Mouse (Mus musculus) lung, embryonic 15.5 days (tissue): ENCODE measurements around the gene Col5a3. TPM values are rescaled to one million over a fixed set of nuclear protein-coding genes. Genes with fewer than 3 reads are reported as not detected.
A peak's percentile ranks its signal among the peaks of the same experiment; 100 is the strongest.

Source experiments
- ATAC-seq: fragments of 200-750 bp; cut with Nextera tagmentation; 2 replicates; pipeline ENCODE4 v1.8.0; 2017; ENCODE audit warnings: moderate number of reproducible peaks, borderline replicate concordance; ENCODE audit not compliant: low FRiP score, low TSS enrichment; ENCODE audit errors: extremely low read depth
- H3K27ac ChIP-seq: fragments of 300-500 bp; sonication (generic); 2 replicates; pipeline ENCODE4 v1.5.1; 2015; ENCODE audit warnings: moderate library complexity, mild to moderate bottlenecking, inconsistent platforms
- H3K27me3 ChIP-seq: fragments of 300-500 bp; sonication (generic); 2 replicates; pipeline ENCODE4 v1.6.1; 2015; ENCODE audit warnings: inconsistent platforms
- H3K36me3 ChIP-seq: fragments of 300-500 bp; sonication (generic); 2 replicates; pipeline ENCODE4 v1.6.1; 2015; ENCODE audit warnings: inconsistent platforms
- H3K4me1 ChIP-seq: fragments of 300-500 bp; sonication (generic); 2 replicates; pipeline ENCODE4 v1.6.1; 2015; ENCODE audit warnings: inconsistent platforms
- H3K4me2 ChIP-seq: fragments of 300-500 bp; sonication (generic); 2 replicates; pipeline ENCODE4 v1.6.1; 2015; ENCODE audit warnings: inconsistent platforms, mild to moderate bottlenecking, moderate library complexity
- H3K4me3 ChIP-seq: fragments of 300-500 bp; sonication (generic); 2 replicates; pipeline ENCODE4 v1.5.1; 2015; ENCODE audit warnings: mild to moderate bottlenecking, inconsistent platforms
- H3K9ac ChIP-seq: fragments of 300-500 bp; sonication (generic); 2 replicates; pipeline ENCODE4 v1.6.1; 2015; ENCODE audit warnings: inconsistent platforms
- H3K9me3 ChIP-seq: fragments of 300-500 bp; sonication (generic); 2 replicates; pipeline ENCODE4 v1.6.1; 2016; ENCODE audit warnings: inconsistent platforms
- WGBS: fragments of 180-500 bp; shearing (Covaris S2); methylation state at CpG from one replicate; pipeline ENCODE4 v1.1.7; 2015; 5-methylcytosine and 5-hydroxymethylcytosine counted together
- polyA plus RNA-seq: library from polyadenylated mRNA; unstranded; fragments of >200 nt; fragmentation: Nextera tagmentation; extraction: Ambion mirVana; gene quantifications from 2 replicates; pipeline ENCODE4 v1.2.1, GENCODE M21; 2015

Gene Col5a3
- polyA plus RNA-seq, 1 experiment from 2014 or later: 1.4 TPM

DNA sequence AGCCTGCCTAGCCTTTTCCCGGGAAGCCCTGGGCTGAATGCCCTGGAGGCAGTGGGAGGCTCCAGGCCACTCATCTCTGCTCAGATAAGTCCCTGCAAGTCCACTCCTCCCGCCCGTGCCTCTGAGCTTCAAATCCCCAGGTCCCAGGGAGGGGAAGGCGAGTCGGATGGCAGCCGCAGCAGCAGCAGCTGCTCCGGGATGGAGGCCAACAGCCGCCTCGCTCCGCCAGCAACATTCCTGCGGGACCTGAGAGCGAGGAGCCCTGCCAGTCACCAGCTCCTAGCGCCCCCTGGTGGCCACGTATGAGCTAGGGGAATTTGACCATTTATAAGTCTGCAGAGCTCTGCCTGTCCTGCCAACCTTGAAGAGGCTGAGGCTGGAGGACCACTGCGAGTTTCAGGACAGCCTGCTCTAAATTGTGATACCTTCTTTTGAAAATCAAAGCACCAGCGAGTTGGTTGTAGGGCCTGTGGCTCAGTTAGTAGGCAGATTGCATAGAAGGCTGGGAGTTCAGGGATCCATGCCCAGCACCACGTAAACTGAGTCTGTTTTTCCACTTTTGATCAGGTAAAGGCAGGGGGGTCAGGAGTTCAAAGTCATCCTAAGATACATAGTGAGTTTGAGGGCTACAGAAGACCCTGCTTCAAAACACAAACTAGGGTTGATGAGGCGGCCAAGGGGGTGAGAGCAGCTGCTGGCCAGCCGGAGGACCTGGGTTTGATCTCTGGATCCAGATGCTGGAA is 16.2 kb upstream of the Col5a3 start:
- H3K4me2 ChIP-seq: no peak overlapping the region
- no peak overlapping the region for H3K27ac ChIP-seq
- no peak overlapping the region for H3K9ac ChIP-seq
- no peaks in the 10 kb centered on the region for H3K36me3 ChIP-seq
- WGBS: 15% methylated on average over 19 of the region's 19 CpGs
- ATAC-seq: peak; percentile 90
- no peaks in the 10 kb centered on the region for H3K4me1 ChIP-seq
- H3K27me3 ChIP-seq: no peaks in the 10 kb centered on the region
- no peaks in the 10 kb centered on the region for H3K9me3 ChIP-seq
- H3K4me3 ChIP-seq: no peak overlapping the region

DNA sequence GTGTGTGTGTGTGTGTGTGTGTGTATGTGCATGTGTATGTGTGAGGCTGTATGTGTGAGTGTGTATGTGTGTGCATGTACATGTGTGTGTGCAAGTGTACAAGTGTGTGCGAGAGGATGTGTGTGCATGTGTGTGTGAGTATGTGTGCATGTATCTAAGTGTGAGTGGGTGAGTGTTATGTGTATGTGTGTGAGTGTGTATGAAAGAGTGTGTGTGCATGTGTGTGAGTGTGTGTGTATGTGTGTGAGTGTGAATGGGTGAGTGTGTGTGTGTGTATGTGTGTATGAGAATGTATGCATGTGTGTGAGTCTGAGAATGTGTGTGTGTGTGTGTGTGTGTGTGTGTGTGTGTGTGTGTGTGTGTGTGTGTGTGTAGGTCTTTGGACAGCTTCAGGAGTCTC is 13.3 kb upstream of the Col5a3 start:
- ATAC-seq: no peak
- no peaks in the 10 kb centered on the region for H3K9me3 ChIP-seq
- no peaks in the 10 kb centered on the region for H3K36me3 ChIP-seq
- no peak overlapping the region for H3K9ac ChIP-seq
- no peak overlapping the region for H3K4me3 ChIP-seq
- H3K4me1 ChIP-seq: no peaks in the 10 kb centered on the region
- no peaks in the 10 kb centered on the region for H3K27me3 ChIP-seq
- H3K27ac ChIP-seq: no peak overlapping the region
- H3K4me2 ChIP-seq: no peak overlapping the region
- 88% methylated on average over 1 of the region's 1 CpGs for WGBS

DNA sequence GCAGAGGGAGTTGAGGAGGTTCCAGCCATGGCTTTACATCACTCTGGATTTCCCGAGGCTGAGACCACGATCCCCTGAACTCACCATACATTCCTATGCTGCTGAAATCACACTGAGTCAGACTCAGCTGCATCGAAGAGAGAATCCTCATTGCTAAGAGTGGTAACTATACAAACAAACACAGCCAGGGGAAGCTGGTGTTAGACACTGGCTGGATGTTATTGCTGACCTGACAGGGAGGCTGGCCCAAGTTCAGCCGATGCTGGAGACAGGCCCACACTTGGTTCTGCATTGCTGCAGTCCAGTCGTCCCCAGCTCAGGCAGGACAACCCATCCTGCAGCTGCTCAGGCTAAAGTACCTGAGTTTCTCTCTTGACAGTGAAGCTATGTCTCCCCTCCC is 10.9 kb upstream of the Col5a3 start:
- ATAC-seq: no peak
- Histone ChIP-seq H3K27me3 (no peaks in the 10 kb centered on the region), H3K9ac (no peak overlapping the region), H3K4me1 (no peaks in the 10 kb centered on the region), H3K36me3 (no peaks in the 10 kb centered on the region), H3K27ac (no peak overlapping the region), H3K4me3 (no peak overlapping the region), H3K4me2 (no peak overlapping the region), H3K9me3 (no peaks in the 10 kb centered on the region)
- 36% methylated on average over 5 of the region's 5 CpGs for WGBS

DNA sequence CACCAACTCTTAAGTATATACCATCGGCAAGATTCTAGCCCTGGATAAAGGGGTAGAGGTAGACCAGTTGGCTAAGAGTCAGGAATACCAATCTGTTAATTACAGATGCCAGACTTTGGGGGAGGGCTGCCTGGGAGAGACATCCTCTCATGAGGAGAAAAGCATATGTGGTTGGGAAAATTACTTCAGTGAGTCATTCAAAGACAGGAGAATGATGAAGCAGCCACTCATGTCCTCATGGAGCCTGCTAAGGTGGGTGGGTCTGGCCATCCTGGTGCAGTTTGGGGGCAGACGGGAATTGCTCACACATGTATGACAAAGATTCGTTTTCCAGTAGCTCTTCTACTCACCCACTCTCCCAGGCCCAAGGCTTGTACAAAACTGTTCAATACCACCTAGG is 8.0 kb upstream of the Col5a3 start:
- H3K27ac ChIP-seq: no peak overlapping the region
- no peaks in the 10 kb centered on the region for H3K9me3 ChIP-seq
- no peaks in the 10 kb centered on the region for H3K36me3 ChIP-seq
- no peaks in the 10 kb centered on the region for H3K27me3 ChIP-seq
- no peak for ATAC-seq
- 76% methylated on average over 3 of the region's 3 CpGs for WGBS
- H3K9ac ChIP-seq: no peak overlapping the region
- no peaks in the 10 kb centered on the region for H3K4me1 ChIP-seq
- no peak overlapping the region for H3K4me2 ChIP-seq
- H3K4me3 ChIP-seq: no peak overlapping the region

DNA sequence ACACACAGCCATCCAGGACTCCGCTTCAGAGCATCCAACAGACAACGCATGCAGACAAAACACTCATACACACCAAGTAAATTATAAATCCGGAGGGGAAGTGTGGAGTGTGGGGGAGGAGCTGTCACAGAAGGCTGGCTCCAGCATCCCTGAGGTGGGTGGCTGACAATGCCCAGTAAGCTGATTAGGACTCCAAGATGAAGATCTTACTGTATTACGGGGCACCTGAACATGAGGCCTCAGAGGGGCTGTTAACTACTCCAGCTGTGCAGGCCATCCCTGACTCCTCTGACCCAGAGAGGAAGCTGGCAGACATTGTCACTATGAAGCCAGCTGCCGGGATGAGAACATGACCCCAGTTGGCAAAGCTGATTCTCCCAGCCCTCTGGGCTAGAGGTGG is 5.1 kb upstream of the Col5a3 start:
- Histone ChIP-seq H3K27me3 (no peaks in the 10 kb centered on the region), H3K4me2 (no peak overlapping the region), H3K4me1 (peaks cover 2% of the 10 kb centered on the region), H3K27ac (no peak overlapping the region), H3K4me3 (no peak overlapping the region), H3K9me3 (no peaks in the 10 kb centered on the region), H3K9ac (no peak overlapping the region), H3K36me3 (no peaks in the 10 kb centered on the region)
- WGBS: 73% methylated on average over 5 of the region's 5 CpGs
- no peak for ATAC-seq

DNA sequence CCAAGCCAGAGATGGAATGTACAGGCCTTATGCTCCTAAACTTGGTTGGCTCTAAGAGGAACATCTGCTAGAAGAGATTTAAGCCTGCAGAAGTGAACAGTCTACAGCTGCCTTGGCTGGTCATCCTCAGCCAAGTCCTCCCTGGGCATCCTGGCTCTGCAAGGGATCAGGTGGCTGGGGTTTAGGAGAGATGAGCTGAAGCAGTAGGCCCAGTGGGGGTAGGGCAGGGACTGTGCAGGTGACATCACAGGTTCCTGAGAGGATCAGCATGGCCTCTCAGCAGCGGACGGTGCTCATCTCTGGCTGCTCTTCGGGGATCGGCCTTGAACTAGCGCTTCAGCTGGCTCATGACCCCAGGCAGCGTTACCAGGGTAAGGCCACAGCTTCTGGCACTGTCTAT is 3.4 kb upstream of the Col5a3 start, which contains the start of gene Rdh8:
Rdh8 (plus strand) TSS at position 268 of the 400 bp plus-strand sequence.
- H3K27me3 ChIP-seq: peaks cover 8% of the 10 kb centered on the region; the same call in 1 of the 2 replicates
- 61% methylated on average over 6 of the region's 6 CpGs for WGBS
- no peak for ATAC-seq
- H3K27ac ChIP-seq: no peak within 1 kb of the TSS
- H3K9ac ChIP-seq: no peak within 1 kb of the TSS
- peaks cover 8% of the 10 kb centered on the region for H3K4me1 ChIP-seq
- H3K4me3 ChIP-seq: no peak within 1 kb of the TSS
- no peaks in the 10 kb centered on the region for H3K9me3 ChIP-seq
- no peak within 1 kb of the TSS for H3K4me2 ChIP-seq
- no peaks in the 10 kb centered on the region for H3K36me3 ChIP-seq

DNA sequence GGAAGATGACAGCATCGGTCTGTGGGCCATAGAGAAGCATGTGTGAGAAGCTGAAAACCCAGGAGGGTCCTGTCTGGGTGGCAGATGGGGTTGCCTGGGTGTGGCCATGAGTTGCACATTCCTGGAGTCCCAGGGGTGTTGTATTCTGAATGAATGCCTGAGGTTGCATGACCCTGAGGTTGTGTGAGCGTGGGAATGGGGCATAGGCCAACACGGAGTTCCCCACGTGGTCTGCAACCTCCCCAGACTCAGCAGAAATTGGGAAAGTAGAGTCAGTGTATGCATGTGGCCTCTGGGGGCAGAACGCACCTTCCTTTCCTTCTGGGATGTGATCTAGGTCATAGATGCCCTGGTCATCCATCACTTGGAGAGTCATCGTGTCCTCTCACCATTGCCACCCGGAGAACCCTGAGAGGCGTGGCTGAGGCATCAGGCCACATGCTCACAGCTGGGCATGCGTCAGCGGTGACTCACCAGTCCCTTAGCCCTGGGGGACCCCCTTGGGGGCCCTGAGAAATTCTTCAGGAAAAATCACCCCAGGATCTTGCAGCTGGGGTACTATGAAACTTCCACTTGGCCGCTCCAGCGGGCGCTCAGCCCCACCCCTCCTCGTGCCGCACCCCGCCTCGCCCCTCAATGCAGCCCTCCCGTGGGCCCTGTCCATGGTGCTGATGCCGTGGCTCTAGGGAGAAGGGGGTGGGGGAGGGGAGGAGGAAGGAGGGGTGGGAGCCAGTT is 2.2 kb downstream of the Col5a3 start:
- Histone ChIP-seq H3K4me2 (peak overlapping the region; percentile 11; the same call in 1 of the 2 replicates), H3K4me3 (no peak overlapping the region), H3K36me3 (no peaks in the 10 kb centered on the region), H3K9me3 (no peaks in the 10 kb centered on the region), H3K4me1 (peaks cover 12% of the 10 kb centered on the region), H3K27ac (no peak overlapping the region), H3K27me3 (peaks cover 8% of the 10 kb centered on the region; the same call in 1 of the 2 replicates), H3K9ac (no peak overlapping the region)
- WGBS: 11% methylated on average over 19 of the region's 19 CpGs
- peak; percentile 41; the same call in 1 of the 2 replicates for ATAC-seq

DNA sequence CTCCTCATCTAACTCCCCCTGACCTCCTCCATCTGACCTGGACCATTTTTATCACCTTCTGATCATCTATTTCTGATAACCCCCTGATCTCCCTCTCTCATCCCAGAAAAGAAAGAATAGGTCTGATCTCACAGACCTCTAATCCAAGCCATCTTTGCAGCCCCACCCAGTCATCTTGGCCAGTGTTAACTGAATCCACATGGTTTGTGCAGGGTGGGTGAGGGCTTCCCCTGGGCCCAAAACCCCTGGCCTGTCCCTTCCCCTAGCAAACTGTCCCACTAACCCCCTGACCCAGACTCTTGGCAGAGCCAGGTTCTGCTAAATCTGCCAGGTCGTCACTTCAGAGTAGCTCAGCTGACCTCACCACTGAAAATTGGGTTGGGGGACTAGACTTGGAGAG is 4.1 kb downstream of the Col5a3 start:
- Histone ChIP-seq H3K9me3 (no peaks in the 10 kb centered on the region), H3K4me3 (no peak overlapping the region), H3K27ac (no peak overlapping the region), H3K4me2 (no peak overlapping the region), H3K27me3 (peaks cover 8% of the 10 kb centered on the region; the same call in 1 of the 2 replicates), H3K4me1 (peaks cover 12% of the 10 kb centered on the region), H3K36me3 (no peaks in the 10 kb centered on the region), H3K9ac (no peak overlapping the region)
- 69% methylated on average over 1 of the region's 1 CpGs for WGBS
- ATAC-seq: no peak

DNA sequence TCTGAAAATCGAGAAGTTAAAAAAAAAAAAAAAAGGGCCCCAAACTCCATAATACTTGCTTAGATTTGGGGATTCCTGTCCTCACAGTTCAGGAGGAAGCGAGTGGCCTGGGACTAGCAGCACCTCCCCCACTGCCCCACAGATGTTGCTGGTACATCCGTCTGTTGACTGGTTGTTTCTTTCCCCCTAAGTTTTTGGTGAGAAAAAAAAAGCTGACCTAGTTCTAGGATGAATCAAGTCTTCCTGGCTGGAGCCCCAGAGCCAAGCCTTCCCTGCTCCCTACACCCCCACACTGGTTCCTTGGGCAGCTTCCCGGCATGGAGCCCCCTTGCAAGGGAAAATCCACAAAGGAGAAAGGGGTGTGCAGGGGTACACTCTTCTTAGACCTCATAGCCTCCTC is 4.6 kb downstream of the Col5a3 start:
- no peak for ATAC-seq
- Histone ChIP-seq H3K27ac (no peak overlapping the region), H3K4me2 (no peak overlapping the region), H3K9me3 (no peaks in the 10 kb centered on the region), H3K36me3 (no peaks in the 10 kb centered on the region), H3K4me1 (peaks cover 12% of the 10 kb centered on the region), H3K9ac (no peak overlapping the region), H3K4me3 (no peak overlapping the region), H3K27me3 (peaks cover 8% of the 10 kb centered on the region; the same call in 1 of the 2 replicates)
- 29% methylated on average over 4 of the region's 4 CpGs for WGBS

DNA sequence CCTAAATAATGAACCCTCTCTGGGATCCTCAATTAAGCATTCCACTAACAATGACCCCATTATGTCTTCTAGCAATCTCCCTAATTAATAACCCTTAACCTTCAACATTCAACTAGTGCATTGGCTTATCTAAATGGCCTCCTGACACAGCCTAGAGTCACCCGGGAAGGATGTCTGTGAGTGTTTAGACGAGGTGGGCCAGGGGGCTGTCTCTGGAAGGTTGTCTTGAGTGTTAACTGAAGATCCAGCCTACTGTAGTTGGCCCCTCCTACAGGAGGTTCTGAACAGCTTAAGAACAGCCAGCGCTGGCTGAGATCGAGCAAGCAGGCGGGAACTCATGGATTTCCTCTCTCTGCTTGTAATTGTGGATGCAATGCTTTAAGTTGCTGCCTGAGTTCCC is 9.2 kb downstream of the Col5a3 start:
- Histone ChIP-seq H3K9ac (no peak overlapping the region), H3K4me3 (no peak overlapping the region), H3K4me1 (no peaks in the 10 kb centered on the region), H3K36me3 (no peaks in the 10 kb centered on the region), H3K4me2 (no peak overlapping the region), H3K27ac (no peak overlapping the region), H3K9me3 (no peaks in the 10 kb centered on the region), H3K27me3 (no peaks in the 10 kb centered on the region)
- ATAC-seq: no peak
- WGBS: 20% methylated on average over 5 of the region's 5 CpGs

DNA sequence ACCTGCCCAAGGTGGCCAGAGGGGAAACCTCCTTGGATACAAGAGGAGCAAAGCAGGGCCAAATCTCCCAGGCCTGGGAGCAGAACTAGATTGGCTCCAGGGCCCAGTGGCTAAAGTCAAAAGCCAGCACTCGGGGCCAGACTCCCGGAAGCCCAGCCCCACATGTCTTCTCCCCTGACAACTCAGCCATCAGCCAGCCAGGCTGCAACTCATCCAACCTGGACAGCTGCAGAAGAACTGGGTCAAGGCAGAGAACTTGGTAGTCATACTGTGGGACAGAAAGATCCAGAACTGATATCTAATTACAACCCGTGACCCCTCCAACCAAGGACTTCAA is 9.7 kb downstream of the Col5a3 start:
- H3K27me3 ChIP-seq: no peaks in the 10 kb centered on the region
- no peaks in the 10 kb centered on the region for H3K9me3 ChIP-seq
- no peak overlapping the region for H3K4me2 ChIP-seq
- no peak overlapping the region for H3K27ac ChIP-seq
- WGBS: 87% methylated on average over 3 of the region's 3 CpGs
- H3K4me1 ChIP-seq: no peaks in the 10 kb centered on the region
- no peaks in the 10 kb centered on the region for H3K36me3 ChIP-seq
- H3K4me3 ChIP-seq: no peak overlapping the region
- no peak for ATAC-seq
- no peak overlapping the region for H3K9ac ChIP-seq
